Mouse (Mus musculus): ENCODE measurements at regions not wholly inside any gene's neighbourhood (a gene's known extent, or its start where the extent isn't known, plus 50 kb on each side); places are given as distances from the start of the nearest gene placed in this dataset.

DNA sequence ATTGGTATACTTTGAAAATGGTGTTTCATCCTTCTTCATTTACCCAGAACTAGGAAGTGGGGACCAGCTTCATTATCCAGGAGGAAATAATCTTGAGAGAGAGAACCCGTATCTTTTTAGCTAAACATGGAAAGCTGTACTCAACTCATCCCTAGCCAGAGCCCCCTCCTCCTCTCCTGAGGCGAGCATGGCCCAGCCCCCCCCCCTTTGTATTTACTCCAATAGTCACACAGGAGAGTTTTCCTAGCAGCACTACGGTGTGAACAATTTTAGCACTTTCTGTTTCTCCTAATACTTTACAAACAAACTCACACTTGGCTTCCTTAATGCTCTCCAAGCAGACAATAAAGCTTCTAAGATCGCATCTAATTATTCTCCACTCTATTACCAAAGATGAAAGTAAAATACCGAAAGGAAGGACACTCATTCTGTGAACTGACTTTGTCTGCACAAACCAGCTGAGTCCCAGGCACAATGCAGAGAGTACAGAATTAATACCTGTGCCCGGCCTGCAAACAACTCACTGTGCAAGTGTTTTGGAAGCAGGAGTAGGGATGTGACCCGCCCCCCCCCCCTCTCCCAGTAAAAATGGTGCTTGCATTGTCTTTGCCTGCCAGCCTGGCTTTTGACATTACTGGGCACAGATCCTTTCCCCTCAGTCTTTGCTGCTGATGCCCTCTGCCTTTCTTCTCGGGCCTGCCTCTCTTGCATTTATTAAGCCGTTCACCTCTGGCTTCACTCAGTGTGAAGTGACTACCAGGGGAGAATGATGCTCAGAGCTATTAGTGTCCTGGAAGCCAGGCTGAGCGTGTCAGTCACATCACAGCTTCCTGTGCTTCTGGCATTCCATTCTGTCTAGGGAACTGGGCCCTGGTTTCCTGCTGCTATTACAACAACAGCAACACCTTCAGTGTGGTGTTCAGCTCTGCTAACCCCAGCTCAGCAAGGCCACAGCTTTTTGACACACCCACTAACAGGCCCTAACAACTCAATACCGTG, 107.9 kb downstream of the Dad1 start:
- TF ChIP-seq CTCF (IDR thresholded peaks at IDR 0.05; ENCODE audit: extremely low read depth, insufficient read depth, insufficient read length, insufficient replicate concordance) (no peak), POLR2A (IDR thresholded peaks at IDR 0.05; ENCODE audit: low read depth, low read length) (no peak)

Measured in spleen, adult 2 months (tissue).